Mouse (Mus musculus): ENCODE results near the gene Higd2a. TPM values are rescaled to one million over a fixed set of nuclear protein-coding genes. Genes with fewer than 3 reads are reported as not detected.

The Higd2a gene
- polyA plus RNA-seq (2015; fragmentation: Illumina TruSeq; extraction: RNeasy Lipid Tissue Mini Kit (QIAGEN cat#74804); ENCODE audit: insufficient read depth, low read depth, low replicate concordance) = 34.5 TPM

DNA sequence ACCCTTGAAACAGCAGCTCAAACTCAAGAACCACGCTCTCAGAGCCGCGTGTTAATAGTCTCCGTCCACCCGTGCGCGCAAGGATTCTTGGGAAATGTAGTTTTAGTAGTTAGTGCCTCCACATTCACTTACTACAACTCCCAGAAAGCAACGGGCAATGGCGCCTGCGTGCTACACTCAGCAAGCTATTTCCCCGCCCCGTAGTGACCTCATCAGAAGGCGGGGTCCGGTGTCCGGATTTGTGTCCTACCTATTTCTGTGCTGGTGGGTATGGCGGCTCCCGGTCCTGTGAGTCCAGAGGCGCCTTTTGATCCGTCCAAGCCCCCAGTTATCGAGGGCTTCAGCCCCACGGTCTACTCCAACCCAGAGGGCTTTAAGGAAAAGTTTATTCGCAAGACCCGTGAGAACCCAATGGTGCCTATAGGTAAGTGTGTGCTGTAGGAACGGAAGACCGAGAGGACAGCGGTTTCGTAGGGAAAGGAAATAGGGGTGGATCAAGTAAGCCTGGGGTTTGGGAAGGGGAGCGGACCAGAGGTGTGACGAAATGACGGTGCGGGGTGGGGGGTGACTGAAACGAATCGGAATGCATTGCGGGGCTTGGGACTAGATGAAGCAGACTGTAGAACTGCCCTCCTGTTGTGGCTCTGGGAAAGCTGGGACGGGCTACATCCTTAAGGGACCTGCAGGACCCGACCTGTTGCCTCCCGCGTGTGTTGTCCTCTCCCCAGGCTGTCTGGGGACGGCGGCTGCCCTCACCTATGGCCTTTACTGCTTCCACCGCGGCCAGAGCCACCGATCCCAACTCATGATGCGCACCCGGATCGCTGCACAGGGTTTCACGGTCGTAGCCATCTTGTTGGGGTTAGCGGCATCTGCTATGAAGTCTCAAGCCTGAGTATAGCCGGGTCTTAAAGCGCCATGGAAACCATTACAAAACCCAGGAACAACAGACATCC, at the start of gene Higd2a, which contains the start of gene Nop16:
Higd2a (plus strand) TSS at position 212 of the 956 bp plus-strand sequence.
Nop16 (minus strand) TSS at position 95 of the 956 bp plus-strand sequence.

GRCm38 (mm10) chr13:54565201-54565581, 24.8 kb upstream of the Higd2a start, which contains the start of gene 4833439L19Rik:
4833439L19Rik (minus strand) TSS chr13:54565435.

DNA sequence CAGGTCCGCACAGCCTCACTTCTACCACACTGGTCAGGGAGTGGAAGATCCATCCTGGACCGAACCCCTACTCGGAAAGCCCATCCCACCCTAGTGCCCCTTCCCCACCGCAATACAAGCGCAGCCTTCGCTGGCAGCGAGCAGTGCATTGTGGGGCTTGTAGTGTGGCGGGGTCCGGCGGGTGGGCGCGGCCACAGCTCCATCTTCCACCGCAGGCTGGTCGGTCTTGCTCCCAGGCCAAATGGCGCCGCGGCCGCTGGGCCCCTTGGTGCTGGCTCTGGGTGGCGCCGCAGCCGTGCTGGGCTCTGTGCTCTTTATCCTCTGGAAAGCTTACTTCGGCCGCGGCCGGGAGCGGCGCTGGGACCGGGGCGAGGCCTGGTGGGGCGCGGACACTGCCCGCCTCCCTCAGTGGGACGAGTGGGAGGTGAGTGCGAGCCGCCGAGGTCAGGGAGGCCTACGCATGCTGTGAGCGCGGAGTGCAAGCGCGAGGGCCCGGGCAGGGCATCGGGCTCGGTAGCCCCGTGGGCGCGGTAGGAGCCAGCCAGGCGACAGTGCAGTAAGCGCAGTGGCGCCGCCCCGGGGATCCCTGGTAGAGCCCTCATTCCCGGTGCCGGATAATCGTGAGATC, 15.0 kb upstream of the Higd2a start, which contains the start of gene Arl10:
Arl10 (plus strand) TSS at position 162 of the 628 bp plus-strand sequence.

DNA sequence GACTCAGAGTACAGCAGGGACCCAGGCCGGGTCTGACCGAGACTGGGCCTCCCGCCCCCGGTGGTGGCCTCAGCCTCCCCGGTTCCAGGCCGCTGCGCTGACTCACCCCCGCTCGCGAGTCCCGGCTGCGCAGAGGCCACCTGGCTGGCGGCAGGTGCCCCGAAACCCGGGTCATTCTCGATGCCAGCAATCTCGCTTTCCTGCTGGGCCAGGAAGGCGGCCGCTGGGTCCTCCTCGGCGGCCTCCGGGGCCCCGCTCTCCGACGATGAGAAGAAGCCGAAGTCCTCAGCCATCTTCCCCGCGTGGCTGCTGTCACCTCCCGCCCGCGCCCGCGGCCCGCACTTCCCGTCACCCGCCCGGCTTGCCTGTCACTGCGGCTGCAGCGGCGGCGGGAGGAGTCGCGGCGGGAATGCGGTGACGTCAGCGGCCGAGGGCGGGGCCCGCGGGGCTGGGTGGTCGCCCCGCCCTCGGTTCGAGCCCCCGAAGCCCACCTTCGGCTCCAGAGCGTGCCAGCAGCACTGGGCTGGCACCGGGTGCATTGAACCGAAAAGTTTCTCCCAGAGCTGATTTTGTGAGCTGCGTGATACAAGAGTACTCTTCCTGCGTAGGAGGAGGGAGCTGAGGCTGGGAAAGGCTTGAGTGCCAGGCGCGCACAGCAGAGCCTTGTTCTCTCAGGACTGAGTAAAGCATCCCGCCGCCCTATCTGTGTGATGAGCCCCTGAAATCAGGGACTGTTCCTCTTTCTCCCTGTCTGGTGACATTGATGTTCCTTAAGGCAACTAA, 21.2 kb downstream of the Higd2a start, which contains the start of gene Cltb:
Cltb (minus strand) TSS at position 373 of the 783 bp plus-strand sequence.

DNA sequence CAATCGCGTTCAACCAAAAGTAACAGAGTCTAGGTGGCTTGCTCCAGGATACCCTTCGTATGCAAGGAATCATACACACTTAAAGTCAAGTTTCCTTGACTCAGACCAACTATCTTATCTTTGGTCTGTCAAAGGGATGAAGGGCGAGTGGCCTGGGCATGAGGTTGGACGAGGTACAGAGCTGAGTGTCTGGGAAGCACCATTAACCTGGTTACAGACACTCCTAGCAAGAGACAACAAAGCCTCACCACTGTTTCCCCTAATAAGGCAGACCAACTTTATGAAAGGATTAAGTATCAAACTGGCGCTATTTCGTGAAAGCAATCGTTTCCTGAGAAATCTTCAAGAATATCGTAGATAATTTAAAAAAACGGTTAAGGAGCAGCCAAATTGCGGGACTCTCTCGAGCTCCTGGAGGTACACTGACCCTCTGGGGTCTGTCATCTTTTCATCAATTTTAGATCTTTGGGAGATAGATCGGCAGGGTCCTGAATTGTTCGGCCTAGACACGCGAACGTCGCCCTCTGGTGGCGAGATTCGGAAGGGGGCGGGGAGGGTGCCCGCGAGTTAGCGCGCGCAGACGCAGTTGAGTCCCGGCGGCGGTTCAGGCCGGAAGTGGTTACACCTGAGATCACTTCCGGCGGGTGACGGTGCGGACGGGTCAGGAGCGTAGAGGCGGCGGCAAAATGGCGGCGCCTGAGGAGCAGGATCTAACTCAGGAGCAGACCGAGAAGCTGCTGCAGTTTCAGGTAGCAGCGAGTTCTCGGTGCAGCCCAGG, 31.3 kb downstream of the Higd2a start, which contains the start of gene Faf2:
Faf2 (plus strand) TSS at position 630 of the 778 bp plus-strand sequence.

Other genes with a start within 250 kb of the Higd2a start
- gene Cplx2, start 218.9 kb upstream of the Higd2a start, polyA plus RNA-seq (2015; fragmentation: Illumina TruSeq; extraction: RNeasy Lipid Tissue Mini Kit (QIAGEN cat#74804); ENCODE audit: insufficient read depth, low read depth, low replicate concordance) = 9.3 TPM
- 3.7 TPM for gene Thoc3, start 121.4 kb upstream of the Higd2a start, polyA plus RNA-seq (2015; fragmentation: Illumina TruSeq; extraction: RNeasy Lipid Tissue Mini Kit (QIAGEN cat#74804); ENCODE audit: insufficient read depth, low read depth, low replicate concordance)
- 4.4 TPM for gene Simc1, start 86.4 kb upstream of the Higd2a start, polyA plus RNA-seq (2015; fragmentation: Illumina TruSeq; extraction: RNeasy Lipid Tissue Mini Kit (QIAGEN cat#74804); ENCODE audit: insufficient read depth, low read depth, low replicate concordance)
- 37.9 TPM for gene 4833439L19Rik, start 24.8 kb upstream of the Higd2a start, polyA plus RNA-seq (2015; fragmentation: Illumina TruSeq; extraction: RNeasy Lipid Tissue Mini Kit (QIAGEN cat#74804); ENCODE audit: insufficient read depth, low read depth, low replicate concordance)
- 3.4 TPM for gene Arl10, start 15.2 kb upstream of the Higd2a start, polyA plus RNA-seq (2015; fragmentation: Illumina TruSeq; extraction: RNeasy Lipid Tissue Mini Kit (QIAGEN cat#74804); ENCODE audit: insufficient read depth, low read depth, low replicate concordance)
- gene Nop16, start 117 bp upstream of the Higd2a start, polyA plus RNA-seq (2015; fragmentation: Illumina TruSeq; extraction: RNeasy Lipid Tissue Mini Kit (QIAGEN cat#74804); ENCODE audit: insufficient read depth, low read depth, low replicate concordance) = 5.5 TPM
- gene Cltb, start 21.1 kb downstream of the Higd2a start, polyA plus RNA-seq (2015; fragmentation: Illumina TruSeq; extraction: RNeasy Lipid Tissue Mini Kit (QIAGEN cat#74804); ENCODE audit: insufficient read depth, low read depth, low replicate concordance) = 19.5 TPM
- gene Faf2, start 31.6 kb downstream of the Higd2a start, polyA plus RNA-seq (2015; fragmentation: Illumina TruSeq; extraction: RNeasy Lipid Tissue Mini Kit (QIAGEN cat#74804); ENCODE audit: insufficient read depth, low read depth, low replicate concordance) = 5.7 TPM
- 17.5 TPM for gene Rnf44, start 103.7 kb downstream of the Higd2a start, polyA plus RNA-seq (2015; fragmentation: Illumina TruSeq; extraction: RNeasy Lipid Tissue Mini Kit (QIAGEN cat#74804); ENCODE audit: insufficient read depth, low read depth, low replicate concordance)
- 1.3 TPM for gene Cdhr2, start 111.3 kb downstream of the Higd2a start, polyA plus RNA-seq (2015; fragmentation: Illumina TruSeq; extraction: RNeasy Lipid Tissue Mini Kit (QIAGEN cat#74804); ENCODE audit: insufficient read depth, low read depth, low replicate concordance)
- 0.74 TPM for gene Gprin1, start 159.7 kb downstream of the Higd2a start, polyA plus RNA-seq (2015; fragmentation: Illumina TruSeq; extraction: RNeasy Lipid Tissue Mini Kit (QIAGEN cat#74804); ENCODE audit: insufficient read depth, low read depth, low replicate concordance)
- gene Sncb, start 176.4 kb downstream of the Higd2a start, polyA plus RNA-seq (2015; fragmentation: Illumina TruSeq; extraction: RNeasy Lipid Tissue Mini Kit (QIAGEN cat#74804); ENCODE audit: insufficient read depth, low read depth, low replicate concordance) = 0.92 TPM
- gene Eif4e1b, start 193.8 kb downstream of the Higd2a start, polyA plus RNA-seq (2015; fragmentation: Illumina TruSeq; extraction: RNeasy Lipid Tissue Mini Kit (QIAGEN cat#74804); ENCODE audit: insufficient read depth, low read depth, low replicate concordance) = not detected
- 11.1 TPM for gene Tspan17, start 199.2 kb downstream of the Higd2a start, polyA plus RNA-seq (2015; fragmentation: Illumina TruSeq; extraction: RNeasy Lipid Tissue Mini Kit (QIAGEN cat#74804); ENCODE audit: insufficient read depth, low read depth, low replicate concordance)